Mouse (Mus musculus) cerebellum, postnatal 10 days (tissue): ENCODE measurements around the gene Brca2.
"Not testable (repeated sequence)": the region's sequence is repeated elsewhere in the genome, so short reads cannot be mapped to it uniquely, and the experiment has no call there.

ENCODE experiments used
- DNase-seq, 2 experiments: peaks; one replicate each; pipeline ENCODE4 v3.0.0; 2021; ENCODE audit warnings: mixed read lengths in 2 of 2

Brca2 gene

DNA sequence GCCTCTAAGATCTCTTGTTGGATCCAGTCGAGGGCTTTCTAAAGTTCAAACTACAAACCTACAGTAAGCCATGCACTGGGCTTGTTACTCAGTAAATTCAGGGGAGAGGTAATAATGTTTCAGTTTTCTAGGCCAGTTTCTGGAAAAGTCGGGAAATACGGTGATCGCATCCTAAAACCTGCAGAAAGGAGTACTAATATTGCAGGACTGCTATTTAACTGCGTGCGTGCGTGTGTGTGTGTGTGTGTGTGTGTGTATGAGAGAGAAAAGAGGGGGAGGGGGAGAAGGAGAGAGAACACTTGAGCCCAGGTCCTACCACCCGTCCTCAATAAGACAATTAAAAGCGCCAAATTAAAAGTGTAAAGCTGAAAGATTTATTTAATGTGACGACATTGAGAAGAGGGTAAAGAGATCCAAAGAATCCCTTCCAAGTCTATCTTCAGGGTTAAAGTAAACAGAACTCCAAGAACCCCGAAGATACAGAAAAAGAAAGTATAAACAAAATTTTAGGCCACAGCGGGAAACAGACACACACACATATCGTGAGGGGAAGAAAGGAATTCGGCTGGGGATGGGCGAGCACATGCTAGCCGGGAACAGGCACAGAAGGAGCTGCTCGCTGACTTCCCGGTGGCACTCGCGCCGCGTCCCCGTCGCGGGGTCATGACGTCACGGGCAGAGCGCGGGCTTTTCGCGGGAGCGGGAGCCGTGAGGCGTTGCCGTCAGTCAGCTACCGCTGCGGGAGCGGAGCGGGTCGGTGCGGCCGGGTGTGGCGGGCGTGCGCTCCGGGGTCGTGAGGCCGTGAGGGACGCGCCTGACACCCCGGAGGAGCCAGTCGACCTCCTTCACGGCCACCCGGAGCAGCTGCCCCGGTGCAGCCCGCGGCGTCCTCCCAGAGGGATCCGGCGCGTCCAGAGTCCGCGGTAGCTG lies at the start of gene Brca2:
Brca2 (plus strand) TSS at position 694 of the 930 bp plus-strand sequence.
- peak; percentile 97 to 98 for DNase-seq

DNA sequence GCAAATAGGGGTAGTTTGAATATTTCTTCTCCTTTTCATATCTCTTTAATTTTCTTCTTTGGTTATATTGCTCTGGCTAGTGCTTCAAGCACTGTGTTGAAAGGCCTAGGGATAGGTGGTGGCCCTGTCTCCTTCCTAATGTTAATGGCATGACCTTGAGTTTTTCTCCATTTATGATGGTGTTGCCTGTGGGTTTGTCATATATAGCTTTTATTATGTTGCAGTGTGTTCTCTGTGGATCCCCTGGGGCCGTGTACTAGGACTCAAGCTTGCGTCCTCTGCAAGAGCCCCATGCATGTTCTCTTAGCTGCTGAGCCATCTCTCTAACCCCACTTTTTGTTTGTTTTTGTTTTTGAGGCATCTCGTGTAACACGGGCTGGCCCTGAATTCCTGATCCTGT lies 45.1 kb upstream of the Brca2 start:
- no peak for DNase-seq

DNA sequence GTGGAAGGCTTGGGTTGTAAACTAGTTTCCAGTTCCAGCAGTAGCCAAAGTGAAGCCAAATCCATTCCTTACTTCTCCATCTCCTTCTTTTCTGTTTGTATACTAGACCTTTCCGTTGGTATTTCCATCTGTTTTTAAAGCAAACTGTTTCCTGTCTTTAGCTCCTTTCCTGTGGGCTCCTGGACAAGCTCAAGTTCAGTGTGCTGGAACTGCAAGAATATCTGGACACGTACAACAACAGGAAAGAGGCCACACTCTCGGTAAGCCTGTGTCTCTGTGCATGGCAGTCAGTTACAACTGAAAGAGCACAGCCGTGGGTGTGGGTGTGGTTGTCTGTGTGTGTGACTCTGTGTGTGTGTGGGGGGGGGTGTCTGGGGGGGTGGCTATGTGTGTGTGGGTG lies 43.8 kb upstream of the Brca2 start:
- DNase-seq: no peak

DNA sequence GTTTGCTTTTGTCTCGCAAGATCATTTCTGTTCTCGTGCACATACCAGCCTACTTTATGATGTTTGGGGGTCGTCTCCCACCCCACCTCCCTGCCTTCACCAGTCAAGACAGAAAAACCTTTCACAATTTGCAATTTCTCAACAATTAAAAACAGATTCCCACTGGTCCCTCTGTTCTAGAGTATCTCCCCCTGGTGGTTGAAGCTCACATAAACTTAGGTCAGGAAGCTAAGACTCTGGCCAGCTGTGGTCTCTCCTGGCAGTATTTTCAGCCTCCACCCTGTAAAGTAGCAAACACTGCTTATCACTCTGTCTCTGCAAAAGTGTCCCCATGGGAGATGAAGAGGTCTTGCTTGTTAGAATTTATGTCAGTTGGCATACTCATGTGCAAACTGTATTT lies 37.2 kb upstream of the Brca2 start:
- DNase-seq: peak; percentile 16 to 28

DNA sequence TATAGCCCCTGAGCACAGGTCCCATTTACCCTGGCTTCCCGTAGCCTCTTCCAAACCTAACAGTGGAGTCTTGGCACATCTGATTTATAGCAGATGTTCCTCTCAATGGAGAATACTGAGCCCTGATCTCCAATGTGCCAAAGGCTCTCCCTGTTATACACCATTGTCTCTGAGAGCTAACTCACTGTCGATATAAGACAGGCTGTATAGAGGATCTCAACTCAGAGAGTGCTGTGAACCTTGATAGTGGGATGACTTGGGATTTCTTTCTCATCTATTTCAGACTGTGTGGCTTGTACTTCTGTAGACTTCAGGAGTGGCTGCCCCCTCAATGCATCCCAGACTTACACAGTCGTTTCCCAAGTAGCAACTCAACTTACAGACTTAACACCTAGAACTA lies 32.1 kb upstream of the Brca2 start:
- DNase-seq: no peak

DNA sequence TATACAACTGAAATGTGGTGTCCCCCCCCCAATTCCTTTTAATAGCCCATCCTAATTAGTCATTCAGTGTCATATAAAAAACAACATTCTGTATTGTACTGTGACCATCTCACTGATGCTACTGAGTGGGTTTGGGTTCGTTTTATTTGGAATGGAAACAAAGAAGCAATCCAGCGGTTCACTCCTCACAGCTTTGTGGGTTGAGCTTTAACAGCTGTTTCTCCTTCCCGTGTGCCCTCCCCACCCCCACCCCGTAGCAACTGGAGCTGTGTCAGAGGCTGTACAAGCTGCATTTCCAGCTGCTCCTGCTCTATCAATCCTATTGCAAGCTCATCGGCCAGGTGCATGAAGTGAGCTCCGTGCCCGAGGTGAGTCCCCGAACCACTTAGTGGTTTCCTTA lies 31.6 kb upstream of the Brca2 start:
- DNase-seq: no peak

DNA sequence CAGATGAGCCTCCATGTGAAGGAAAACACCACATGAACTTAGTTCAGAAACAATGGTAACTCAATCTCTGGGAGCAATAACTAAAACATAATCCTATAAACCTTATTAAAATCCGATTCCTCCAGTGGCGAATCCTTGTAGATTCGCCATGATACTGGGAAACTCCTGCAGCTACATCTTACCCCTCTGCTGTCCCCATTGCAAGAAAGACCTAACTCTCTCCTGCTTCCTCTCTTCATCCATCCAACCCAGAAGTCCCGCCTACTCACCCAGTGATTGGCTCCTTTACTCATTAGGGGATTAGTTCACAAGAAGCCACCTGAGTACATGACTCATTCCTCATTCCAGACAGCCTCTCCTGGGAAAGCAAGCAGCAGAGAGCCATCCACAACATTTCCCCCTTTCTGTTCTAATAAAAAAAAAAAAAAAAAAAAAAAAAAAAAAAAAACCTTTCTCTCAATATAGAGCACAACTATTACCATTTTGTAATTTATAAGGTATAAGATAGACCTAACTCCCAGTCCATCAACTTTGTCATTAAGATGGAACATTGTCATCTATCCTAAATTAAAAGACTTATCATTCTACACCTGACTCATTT lies 30.8 kb upstream of the Brca2 start:
- not testable (repeated sequence) for DNase-seq

DNA sequence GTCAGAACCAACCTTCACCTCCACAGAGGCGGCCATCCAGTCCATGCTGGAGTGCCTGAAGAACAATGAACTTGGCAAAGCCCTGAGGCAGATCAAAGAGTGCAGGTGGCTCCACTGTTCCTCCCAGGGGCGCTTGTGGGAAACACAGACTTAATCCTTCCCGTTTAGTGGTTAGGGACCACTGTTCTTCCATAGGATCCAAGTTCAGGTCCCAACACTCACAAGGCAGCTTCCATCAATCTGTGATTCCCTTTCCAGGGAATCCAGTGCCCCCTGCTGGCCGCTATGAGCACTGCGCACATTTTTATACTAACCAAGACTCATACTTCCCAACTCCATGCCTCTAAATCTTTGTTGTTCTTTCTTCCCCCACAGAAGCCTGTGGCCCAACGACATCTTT lies 26.6 kb upstream of the Brca2 start:
- DNase-seq: peak; percentile 48 to 52

DNA sequence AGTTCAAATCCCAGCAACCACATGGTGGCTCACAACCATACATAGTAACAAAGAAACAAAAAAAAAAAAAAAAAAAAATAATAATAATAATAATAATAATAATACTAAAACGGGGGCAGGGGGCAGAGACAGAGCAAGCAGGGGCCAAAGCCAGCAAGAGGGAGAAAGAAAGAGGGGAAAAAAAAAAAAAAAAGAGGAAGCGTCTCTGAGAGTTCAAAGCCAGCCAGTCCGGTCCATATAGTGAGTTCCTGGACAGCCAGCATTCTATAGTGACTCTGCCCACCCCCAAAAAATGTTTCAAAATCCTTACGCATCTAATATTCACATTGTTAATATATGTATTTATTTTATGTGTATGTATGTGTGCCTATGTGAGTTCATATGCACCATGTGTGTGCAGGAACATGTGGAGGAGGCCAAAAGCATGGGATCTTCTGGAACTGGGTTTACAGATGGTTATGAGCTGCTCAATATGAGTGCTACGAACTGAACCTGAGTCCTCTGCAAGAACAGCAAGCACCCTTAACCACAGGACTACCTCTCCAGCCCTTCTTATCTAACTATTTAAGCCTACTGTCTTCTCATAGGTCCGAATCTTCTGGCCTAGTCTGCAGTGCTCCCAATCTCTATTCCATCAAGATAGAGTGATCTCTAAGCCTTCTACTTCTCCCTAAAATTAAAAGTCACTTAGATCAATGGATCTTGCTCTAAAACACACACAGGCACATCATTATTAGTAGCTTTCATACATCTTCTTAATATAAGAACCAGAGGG lies 11.8 kb upstream of the Brca2 start:
- DNase-seq: no peak

DNA sequence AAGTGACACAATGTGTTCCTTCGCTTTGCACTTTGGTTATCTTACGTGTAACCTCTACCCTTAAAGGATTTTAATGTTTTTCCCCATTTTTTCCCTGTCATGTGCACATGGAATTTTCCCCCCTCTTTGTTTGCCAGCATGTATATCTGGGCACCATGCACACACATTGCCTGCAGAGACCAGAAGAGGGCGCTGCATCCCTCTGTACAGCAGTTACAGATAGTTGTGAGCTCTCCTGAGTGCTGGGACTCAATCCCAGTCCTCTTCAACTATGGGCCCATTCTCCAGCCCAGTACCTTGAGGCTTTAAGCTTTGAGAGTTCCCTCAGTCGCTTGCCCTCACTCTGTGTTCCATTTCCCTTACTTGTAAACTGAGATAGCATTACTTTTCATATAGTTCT lies 9.2 kb upstream of the Brca2 start:
- DNase-seq: no peak

DNA sequence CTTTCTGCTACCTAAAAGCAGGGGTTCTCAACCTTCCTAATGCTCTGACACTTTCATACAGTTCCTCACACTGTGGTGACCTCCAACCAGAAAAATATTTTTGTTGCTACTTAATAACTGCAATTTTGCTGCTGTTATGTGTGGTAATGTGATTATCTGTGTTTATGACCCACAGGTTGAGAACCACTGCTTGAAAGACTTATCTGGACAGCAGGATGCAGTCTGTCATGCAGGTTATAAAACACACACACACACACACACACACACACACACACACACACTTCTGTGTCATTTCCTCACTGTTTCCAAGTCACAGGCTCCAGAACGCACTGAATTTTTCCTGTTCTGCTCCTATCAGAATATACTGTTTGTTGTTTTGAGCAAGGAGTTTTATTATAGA lies 8.4 kb upstream of the Brca2 start:
- no peak for DNase-seq

DNA sequence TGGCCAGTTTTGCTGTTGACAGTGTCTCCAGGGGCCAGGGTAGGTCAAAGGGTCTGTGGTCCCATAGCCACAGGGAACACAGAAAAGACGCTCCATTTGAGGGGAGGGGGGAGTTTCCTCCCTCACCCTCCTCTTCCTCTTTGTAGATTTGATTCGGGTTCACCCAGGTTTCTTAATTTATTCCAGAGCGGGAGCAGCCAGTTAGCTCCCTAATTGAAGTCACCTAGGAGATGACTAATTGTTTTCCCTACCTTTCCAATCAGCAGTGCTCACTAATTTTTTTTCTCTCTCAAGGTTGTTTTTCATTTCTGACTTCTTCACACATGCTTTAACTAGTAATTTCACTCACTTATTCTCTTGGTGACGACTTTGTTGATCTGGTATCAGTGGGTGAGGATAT lies 4.4 kb upstream of the Brca2 start, which contains the start of gene Zar1l:
Zar1l (minus strand) TSS at position 101 of the 400 bp plus-strand sequence.
- DNase-seq: no peak

DNA sequence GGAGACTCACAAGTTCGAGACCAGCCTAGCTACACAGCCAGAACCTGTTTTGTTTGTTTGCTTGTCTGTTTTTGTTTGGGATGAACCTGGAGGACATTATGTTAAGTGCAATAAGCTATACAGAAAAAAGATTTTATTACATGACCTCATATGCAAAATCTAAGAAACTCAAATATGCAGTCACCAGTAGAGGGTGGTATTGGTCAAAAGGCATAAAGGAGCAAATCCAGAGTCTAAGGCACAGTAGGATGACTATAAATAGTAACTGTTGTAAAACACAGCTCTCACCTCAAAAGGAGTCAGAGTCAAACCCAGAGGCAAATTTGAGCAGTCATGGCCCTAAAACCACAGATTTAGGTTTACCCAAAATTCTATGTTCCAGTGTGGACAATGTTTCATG lies 2.9 kb upstream of the Brca2 start:
- peak in 1 of 2 experiments; percentile 26 for DNase-seq

DNA sequence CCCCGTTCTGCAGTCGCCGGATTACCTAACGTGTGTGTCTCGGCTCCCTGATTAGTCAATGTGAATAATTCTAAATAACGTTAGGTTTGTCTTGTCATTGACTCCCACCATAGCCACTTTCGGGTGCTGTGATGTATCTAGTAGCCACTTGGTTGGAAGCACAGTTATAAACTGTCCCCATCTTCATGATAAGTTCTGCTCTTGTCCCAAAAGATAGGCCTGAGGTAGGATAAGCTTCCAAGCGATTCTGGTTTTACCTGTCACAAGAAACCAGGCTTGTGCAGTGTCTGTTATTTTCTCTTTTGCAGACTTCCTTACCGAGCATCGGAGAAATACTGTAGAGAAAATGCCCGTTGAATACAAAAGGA lies 421 bp downstream of the Brca2 start:
- no peak for DNase-seq

DNA sequence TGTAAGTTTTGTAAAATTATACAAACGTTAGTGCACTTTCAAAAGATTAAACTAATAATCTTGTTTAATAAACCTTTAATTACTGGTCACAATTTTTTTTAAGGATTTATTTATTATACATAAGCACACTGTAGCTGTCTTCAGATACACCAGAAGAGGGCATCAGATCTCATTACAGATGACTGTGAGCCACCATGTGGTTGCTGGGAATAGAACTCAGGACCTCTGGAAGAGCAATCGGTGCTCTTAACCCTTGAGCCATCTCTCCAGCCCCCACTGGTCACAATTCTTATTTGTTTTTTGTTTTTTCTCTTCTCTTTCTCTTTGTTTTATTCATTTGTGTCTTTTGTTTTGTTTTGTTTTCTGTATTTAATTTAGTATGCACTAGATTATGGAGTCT lies 2.8 kb downstream of the Brca2 start:
- DNase-seq: no peak

DNA sequence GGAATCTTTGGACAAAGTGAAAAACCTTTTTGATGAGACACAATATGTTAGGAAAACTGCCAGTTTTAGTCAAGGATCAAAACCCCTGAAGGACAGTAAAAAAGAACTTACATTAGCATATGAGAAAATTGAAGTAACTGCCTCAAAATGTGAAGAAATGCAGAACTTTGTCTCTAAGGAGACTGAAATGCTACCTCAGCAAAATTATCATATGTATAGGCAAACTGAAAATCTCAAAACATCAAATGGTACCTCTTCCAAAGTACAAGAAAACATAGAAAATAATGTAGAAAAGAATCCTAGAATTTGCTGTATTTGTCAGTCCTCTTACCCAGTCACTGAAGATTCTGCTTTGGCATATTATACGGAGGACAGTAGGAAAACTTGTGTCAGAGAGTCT lies 18.9 kb downstream of the Brca2 start:
- no peak for DNase-seq

DNA sequence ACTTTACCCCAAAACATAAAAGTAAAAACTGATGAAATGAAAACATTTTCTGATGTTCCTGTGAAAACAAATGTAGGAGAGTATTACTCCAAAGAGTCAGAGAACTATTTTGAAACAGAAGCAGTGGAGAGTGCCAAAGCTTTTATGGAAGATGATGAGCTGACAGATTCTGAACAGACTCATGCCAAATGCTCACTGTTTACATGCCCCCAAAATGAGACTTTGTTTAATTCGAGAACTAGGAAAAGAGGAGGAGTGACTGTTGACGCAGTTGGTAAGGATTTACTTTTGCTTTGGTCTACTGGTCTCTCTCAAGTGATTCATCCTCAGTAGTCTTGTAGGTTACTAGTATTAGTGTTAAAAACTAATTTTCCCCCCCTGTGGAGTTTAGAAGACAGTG lies 20.8 kb downstream of the Brca2 start:
- no peak for DNase-seq

DNA sequence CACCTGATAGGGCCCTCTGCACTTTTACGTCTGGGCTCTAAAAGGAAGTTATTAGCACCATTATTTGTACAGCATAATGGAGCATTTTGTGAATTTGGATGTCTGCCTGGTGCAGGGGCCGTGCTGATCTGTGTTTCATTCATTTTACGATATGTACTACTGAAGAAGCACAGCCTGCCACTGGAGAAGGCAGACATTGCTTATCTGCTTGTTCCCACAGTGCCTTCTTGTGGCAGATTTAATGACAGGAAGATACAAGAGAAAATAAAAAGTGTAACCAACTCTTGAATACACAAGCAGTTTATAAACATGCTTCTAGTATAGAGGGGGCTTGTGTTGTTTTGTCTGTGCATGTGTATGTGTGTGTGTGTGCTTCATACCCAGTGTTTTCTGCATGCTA lies 29.2 kb downstream of the Brca2 start:
- DNase-seq: no peak

DNA sequence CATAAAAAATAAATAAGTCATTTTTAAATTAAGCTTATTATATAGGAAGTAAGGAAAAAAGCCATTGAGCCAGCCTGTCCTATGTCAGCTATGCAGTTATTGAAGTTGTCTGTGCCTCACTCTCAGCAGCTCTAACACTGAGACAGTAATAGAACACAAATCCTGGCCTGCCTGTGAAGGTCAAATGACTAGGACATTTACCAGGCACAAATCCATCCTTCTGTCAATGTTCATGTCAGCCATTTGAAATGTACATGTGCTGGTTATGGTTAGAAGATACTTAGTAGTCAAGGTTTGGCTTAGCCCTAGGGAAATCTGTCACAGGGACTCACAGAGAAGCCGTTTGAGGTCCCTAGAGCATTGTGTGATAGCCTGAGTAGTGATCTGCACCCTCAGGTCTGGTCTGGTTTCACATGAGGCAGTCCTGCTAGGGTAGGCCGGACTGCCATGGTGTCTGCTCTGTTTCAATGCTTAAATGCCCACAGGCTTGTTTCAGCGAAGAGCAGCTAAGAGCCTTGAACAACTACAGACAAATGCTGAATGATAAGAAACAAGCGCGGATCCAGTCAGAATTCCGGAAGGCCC lies 37.2 kb downstream of the Brca2 start:
- DNase-seq: no peak

DNA sequence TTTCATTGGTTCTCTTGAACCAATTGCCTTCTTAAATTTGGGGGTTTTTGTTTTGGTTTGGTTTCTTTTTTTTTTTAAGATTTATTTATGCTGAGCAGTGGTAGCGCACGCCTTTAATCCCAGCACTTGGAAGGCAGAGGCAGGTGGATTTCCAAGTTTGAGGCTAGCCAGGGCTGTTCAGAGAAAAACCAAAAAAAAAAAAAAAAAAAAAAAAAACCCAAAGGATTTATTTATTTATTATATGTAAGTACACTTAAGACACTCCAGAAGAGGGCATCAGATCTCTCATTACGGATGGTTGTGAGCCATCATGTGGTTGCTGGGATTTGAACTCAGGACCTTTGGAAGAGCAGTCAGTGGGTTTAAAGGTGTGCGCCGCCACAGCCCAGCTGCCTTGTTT lies 38.4 kb downstream of the Brca2 start:
- DNase-seq: no peak

DNA sequence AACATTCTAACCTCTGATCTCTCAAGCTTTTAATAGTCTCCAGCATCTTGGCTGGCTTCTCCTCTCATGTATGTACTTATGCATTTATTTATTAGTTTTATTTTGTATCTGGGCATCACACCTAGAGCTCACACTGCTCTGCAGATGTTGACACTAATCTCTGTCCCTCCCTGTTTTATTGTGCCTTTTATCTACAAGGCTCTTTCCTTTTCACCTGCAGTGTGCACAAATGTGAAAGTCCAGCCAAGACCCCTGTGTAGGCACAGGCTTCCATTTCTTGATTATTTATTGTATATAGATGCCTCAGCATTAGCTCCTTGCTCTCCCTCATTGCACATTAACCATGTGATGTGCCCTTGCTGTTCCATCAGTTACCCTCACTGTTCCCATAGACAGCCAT lies 38.9 kb downstream of the Brca2 start:
- no peak for DNase-seq

DNA sequence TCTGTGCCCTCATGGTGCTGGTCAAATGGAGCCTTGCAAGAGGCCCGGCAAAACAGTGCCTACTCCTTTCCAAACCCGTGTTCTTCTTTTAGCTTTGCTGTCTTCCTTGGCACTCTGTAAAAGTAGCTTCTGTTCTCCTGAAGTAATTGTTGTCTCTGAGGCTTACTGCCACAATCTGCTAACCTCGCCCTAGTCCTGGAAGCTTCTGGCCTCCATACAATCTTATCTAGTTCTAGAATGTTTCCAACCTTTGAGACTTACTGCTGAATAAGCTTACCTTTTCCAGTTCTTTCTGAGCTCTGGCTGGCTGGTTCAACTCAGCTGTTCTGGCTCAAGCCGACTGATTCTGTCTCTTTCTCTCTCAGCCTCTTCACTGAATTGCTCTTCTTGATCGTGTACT lies 39.4 kb downstream of the Brca2 start:
- no peak for DNase-seq

DNA sequence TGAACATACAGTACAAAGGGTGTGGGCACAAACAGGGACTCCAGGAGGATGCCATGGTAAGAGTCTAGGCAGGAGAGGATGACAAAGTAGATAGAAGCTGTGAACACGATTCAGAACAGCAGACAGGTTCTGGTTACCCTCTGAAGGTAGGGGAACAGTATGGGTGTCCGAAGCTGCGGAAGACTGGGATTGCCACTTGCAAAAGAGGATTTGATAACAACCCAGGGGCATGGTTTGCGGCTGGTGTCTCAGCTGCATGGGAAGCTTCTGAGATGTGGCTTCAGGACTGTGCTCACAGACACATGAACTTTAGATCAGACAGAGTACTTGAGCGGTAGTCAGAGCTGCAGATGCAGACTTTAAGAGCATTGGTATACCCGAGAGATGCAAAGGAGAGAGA lies 42.0 kb downstream of the Brca2 start:
- DNase-seq: no peak
